Mouse (Mus musculus): ENCODE measurements at regions not wholly inside any gene's neighbourhood (a gene's known extent, or its start where the extent isn't known, plus 50 kb on each side); places are given as distances from the start of the nearest gene placed in this dataset.

GRCm38 (mm10) chr8:26697579-26698084 is 279.5 kb upstream of the Zfp703 start:
- no peak for DNase-seq

GRCm38 (mm10) chr8:26698580-26698979 is 278.5 kb upstream of the Zfp703 start:
- DNase-seq: peak in 1 of 2 experiments; percentile 33

- DNase-seq: no peak
Measured at GRCm38 (mm10) chr8:26706048-26706767, 270.9 kb upstream of the Zfp703 start.

- DNase-seq: no peak
Measured at GRCm38 (mm10) chr8:26706768-26707156, 270.4 kb upstream of the Zfp703 start.

GRCm38 (mm10) chr8:26713836-26714235 is 263.3 kb upstream of the Zfp703 start:
- DNase-seq: no peak

GRCm38 (mm10) chr8:26714714-26715113 is 262.4 kb upstream of the Zfp703 start:
- no peak for DNase-seq

GRCm38 (mm10) chr8:26718409-26719355 is 258.4 kb upstream of the Zfp703 start:
- no peak for DNase-seq

- DNase-seq: no peak
Measured at GRCm38 (mm10) chr8:26722766-26723165, 254.4 kb upstream of the Zfp703 start.

- DNase-seq: no peak
Measured at GRCm38 (mm10) chr8:26724628-26725027, 252.5 kb upstream of the Zfp703 start.

- DNase-seq: no peak
Measured at GRCm38 (mm10) chr8:26725521-26725920, 251.6 kb upstream of the Zfp703 start.

GRCm38 (mm10) chr8:26729351-26729750 is 247.8 kb upstream of the Zfp703 start:
- no peak for DNase-seq

- DNase-seq: no peak
Measured at GRCm38 (mm10) chr8:26731111-26731510, 246.0 kb upstream of the Zfp703 start.

- DNase-seq: no peak
Measured at GRCm38 (mm10) chr8:26744424-26744823, 232.7 kb upstream of the Zfp703 start.

- DNase-seq: no peak
Measured at GRCm38 (mm10) chr8:26746811-26747210, 230.3 kb upstream of the Zfp703 start.

- no peak for DNase-seq
Measured at GRCm38 (mm10) chr8:26747241-26747972, 229.7 kb upstream of the Zfp703 start.

- no peak for DNase-seq
Measured at GRCm38 (mm10) chr8:26748161-26748971, 228.8 kb upstream of the Zfp703 start.

- no peak for DNase-seq
Measured at GRCm38 (mm10) chr8:26748972-26749291, 228.2 kb upstream of the Zfp703 start.

GRCm38 (mm10) chr8:26750120-26750519 is 227.0 kb upstream of the Zfp703 start:
- DNase-seq: no peak

- no peak for DNase-seq
Measured at GRCm38 (mm10) chr8:26751651-26752050, 225.5 kb upstream of the Zfp703 start.

GRCm38 (mm10) chr8:26756452-26756851 is 220.7 kb upstream of the Zfp703 start:
- DNase-seq: no peak

GRCm38 (mm10) chr8:26760726-26761125 is 216.4 kb upstream of the Zfp703 start:
- DNase-seq: no peak

All from thymus, adult 18-20 months (tissue).